Mouse (Mus musculus) embryonic facial prominence, embryonic 12.5 days (tissue): Measurements from ENCODE around the gene Llgl2. TPM values are rescaled to one million over a fixed set of nuclear protein-coding genes. Genes with fewer than 3 reads are reported as not detected.
A peak's percentile ranks its signal among the peaks of the same experiment; 100 is the strongest.

Experiments used
- ATAC-seq: fragments of 200-750 bp; cut with Nextera tagmentation; 2 replicates; pipeline ENCODE4 v1.8.0; 2017; ENCODE audit not compliant: insufficient number of reproducible peaks, insufficient read depth, low FRiP score, low TSS enrichment
- H3K27ac ChIP-seq: fragments of 300-500 bp; sonication (generic); 2 replicates; pipeline ENCODE4 v1.5.1; 2016; ENCODE audit warnings: mild to moderate bottlenecking
- H3K27me3 ChIP-seq: fragments of 300-500 bp; sonication (generic); 2 replicates; pipeline ENCODE4 v1.6.1; 2016; ENCODE audit warnings: mild to moderate bottlenecking, moderate library complexity
- H3K36me3 ChIP-seq: fragments of 300-500 bp; sonication (generic); 2 replicates; pipeline ENCODE4 v1.6.1; 2016; ENCODE audit warnings: mild to moderate bottlenecking
- H3K4me1 ChIP-seq: fragments of 300-500 bp; sonication (generic); 2 replicates; pipeline ENCODE4 v1.6.1; 2016
- H3K4me2 ChIP-seq: fragments of 300-500 bp; sonication (generic); replicated peaks from 2 replicates; pipeline ENCODE4 v1.6.1; 2016; ENCODE audit warnings: mild to moderate bottlenecking, moderate library complexity
- H3K4me3 ChIP-seq: fragments of 300-500 bp; sonication (generic); 2 replicates; pipeline ENCODE4 v1.5.1; 2016; ENCODE audit warnings: mild to moderate bottlenecking
- H3K9ac ChIP-seq: fragments of 300-500 bp; sonication (generic); 2 replicates; pipeline ENCODE4 v1.6.1; 2016; ENCODE audit warnings: mild to moderate bottlenecking, moderate library complexity
- H3K9me3 ChIP-seq: fragments of 300-500 bp; sonication (generic); 2 replicates; pipeline ENCODE4 v1.6.1; 2016; ENCODE audit warnings: mild to moderate bottlenecking, moderate library complexity
- WGBS: fragments of 180-500 bp; shearing (Covaris S2); methylation state at CpG from one replicate; pipeline ENCODE4 v1.1.7; 2016; 5-methylcytosine and 5-hydroxymethylcytosine counted together
- polyA plus RNA-seq: library from polyadenylated mRNA; unstranded; fragments of >200 nt; fragmentation: Nextera tagmentation; extraction: Ambion mirVana; gene quantifications from 2 replicates; pipeline ENCODE4 v1.2.1, GENCODE M21; 2016

Llgl2 gene
- polyA plus RNA-seq = 7.6 and 8.8 TPM in 2 replicates

- Histone ChIP-seq H3K4me3 (peak within 1 kb of the TSS; percentile 60), H3K4me1 (peaks cover 15% of the 10 kb centered on the region), H3K4me2 (peak within 1 kb of the TSS; percentile 93), H3K9ac (peak within 1 kb of the TSS; percentile 51), H3K27me3 (peaks cover 39% of the 10 kb centered on the region), H3K36me3 (peaks cover 33% of the 10 kb centered on the region), H3K9me3 (no peaks in the 10 kb centered on the region), H3K27ac (no peak within 1 kb of the TSS)
- under 1% methylated on average over 86 of the region's 87 CpGs for WGBS
- ATAC-seq = peak; percentile 88
Observed at GRCm38 (mm10) chr11:115823774-115824740, at the start of gene Llgl2. Gene Llgl2 (plus strand): TSS chr11:115824049.

- ATAC-seq = no peak
- peaks cover 37% of the 10 kb centered on the region for H3K4me1 ChIP-seq
Observed at GRCm38 (mm10) chr11:115774653-115775052, 49.2 kb upstream of the Llgl2 start.

GRCm38 (mm10) chr11:115775821-115776665, 47.8 kb upstream of the Llgl2 start:
- no peak for ATAC-seq
- Histone ChIP-seq H3K36me3 (peaks cover 13% of the 10 kb centered on the region; the same call in 1 of the 2 replicates), H3K4me2 (no peak overlapping the region), H3K27me3 (no peaks in the 10 kb centered on the region), H3K4me3 (no peak overlapping the region), H3K9ac (no peak overlapping the region), H3K27ac (no peak overlapping the region), H3K4me1 (peaks cover 50% of the 10 kb centered on the region), H3K9me3 (no peaks in the 10 kb centered on the region)
- WGBS = 34% methylated on average over 18 of the region's 18 CpGs

More at GRCm38 (mm10) chr11:115774653-115775052, 49.2 kb upstream of the Llgl2 start:
- H3K4me3 ChIP-seq = no peak overlapping the region
- H3K9me3 ChIP-seq = no peaks in the 10 kb centered on the region
- WGBS = 52% methylated on average over 4 of the region's 4 CpGs
- peaks cover 13% of the 10 kb centered on the region; the same call in 1 of the 2 replicates for H3K36me3 ChIP-seq
- H3K27me3 ChIP-seq = no peaks in the 10 kb centered on the region
- no peak overlapping the region for H3K27ac ChIP-seq
- no peak overlapping the region for H3K9ac ChIP-seq
- H3K4me2 ChIP-seq = no peak overlapping the region

- H3K9me3 ChIP-seq = no peaks in the 10 kb centered on the region
- WGBS = 54% methylated on average over 9 of the region's 9 CpGs
- no peaks in the 10 kb centered on the region for H3K27me3 ChIP-seq
- H3K4me1 ChIP-seq = peaks cover 50% of the 10 kb centered on the region
- H3K4me3 ChIP-seq = no peak overlapping the region
- H3K27ac ChIP-seq = 0 out of 2 replicates have a peak overlapping the region, but pooled peaks have one; percentile 30
- ATAC-seq = no peak
- H3K9ac ChIP-seq = no peak overlapping the region
- peaks cover 13% of the 10 kb centered on the region; the same call in 1 of the 2 replicates for H3K36me3 ChIP-seq
- H3K4me2 ChIP-seq = no peak overlapping the region
Observed at GRCm38 (mm10) chr11:115776954-115777353, 46.9 kb upstream of the Llgl2 start.

- H3K27me3 ChIP-seq = no peaks in the 10 kb centered on the region
- H3K4me1 ChIP-seq = peaks cover 50% of the 10 kb centered on the region
- H3K9me3 ChIP-seq = no peaks in the 10 kb centered on the region
- no peak overlapping the region for H3K4me3 ChIP-seq
- 0 out of 2 replicates have a peak overlapping the region, but pooled peaks have one; percentile 57 for H3K27ac ChIP-seq
- H3K36me3 ChIP-seq = peaks cover 10% of the 10 kb centered on the region; the same call in 1 of the 2 replicates
- ATAC-seq = no peak
- WGBS = 76% methylated on average over 17 of the region's 17 CpGs
- H3K9ac ChIP-seq = no peak overlapping the region
- no peak overlapping the region for H3K4me2 ChIP-seq
Observed at GRCm38 (mm10) chr11:115777487-115778335, 46.1 kb upstream of the Llgl2 start.

- Histone ChIP-seq H3K9ac (peak overlapping the region; percentile 17; the same call in 1 of the 2 replicates), H3K27me3 (no peaks in the 10 kb centered on the region), H3K27ac (peak overlapping the region; percentile 61), H3K4me3 (no peak overlapping the region), H3K36me3 (peaks cover 8% of the 10 kb centered on the region; the same call in 1 of the 2 replicates), H3K9me3 (no peaks in the 10 kb centered on the region), H3K4me2 (peak overlapping the region; percentile 9; the same call in 1 of the 2 replicates), H3K4me1 (peaks cover 53% of the 10 kb centered on the region)
- 21% methylated on average over 9 of the region's 9 CpGs for WGBS
- ATAC-seq = peak; percentile 43; the same call in 1 of the 2 replicates
Observed at GRCm38 (mm10) chr11:115779038-115779571, 44.7 kb upstream of the Llgl2 start.

- H3K4me2 ChIP-seq = peak overlapping the region; percentile 20
- no peaks in the 10 kb centered on the region for H3K9me3 ChIP-seq
- H3K27ac ChIP-seq = 0 out of 2 replicates have a peak overlapping the region, but pooled peaks have one; percentile 5
- WGBS = 15% methylated on average over 20 of the region's 20 CpGs
- H3K9ac ChIP-seq = no peak overlapping the region
- H3K36me3 ChIP-seq = peaks cover 8% of the 10 kb centered on the region; the same call in 1 of the 2 replicates
- no peak overlapping the region for H3K4me3 ChIP-seq
- H3K27me3 ChIP-seq = no peaks in the 10 kb centered on the region
- peak; percentile 25; the same call in 1 of the 2 replicates for ATAC-seq
- H3K4me1 ChIP-seq = peaks cover 44% of the 10 kb centered on the region
Observed at GRCm38 (mm10) chr11:115780141-115781070, 43.4 kb upstream of the Llgl2 start.

GRCm38 (mm10) chr11:115786473-115786872, 37.4 kb upstream of the Llgl2 start:
- Histone ChIP-seq H3K4me3 (no peak overlapping the region), H3K4me1 (0 out of 2 replicates have a peak, but pooled peaks cover 3% of the 10 kb centered on the region), H3K4me2 (no peak overlapping the region), H3K9ac (no peak overlapping the region), H3K36me3 (peaks cover 56% of the 10 kb centered on the region), H3K27ac (no peak overlapping the region), H3K9me3 (no peaks in the 10 kb centered on the region), H3K27me3 (no peaks in the 10 kb centered on the region)
- ATAC-seq = no peak
- WGBS = 64% methylated on average over 6 of the region's 6 CpGs

- Histone ChIP-seq H3K4me3 (no peak overlapping the region), H3K4me2 (no peak overlapping the region), H3K27me3 (no peaks in the 10 kb centered on the region), H3K27ac (no peak overlapping the region), H3K9ac (no peak overlapping the region), H3K9me3 (no peaks in the 10 kb centered on the region), H3K36me3 (peaks cover 89% of the 10 kb centered on the region), H3K4me1 (no peaks in the 10 kb centered on the region)
- 94% methylated on average over 7 of the region's 7 CpGs for WGBS
- ATAC-seq = no peak
Observed at GRCm38 (mm10) chr11:115789787-115790186, 34.1 kb upstream of the Llgl2 start.
